20 mouse cellular contexts compared by ENCODE assay signal in genomic region chr10:5163286-5163685, GRCm38 (mm10).
"Had no signal": no experiment of that assay in that cellular context is flagged by ENCODE, and none has a peak within 500 bp of the region (broad histone marks: within the 10 kb centered on the region; RNA-seq: fewer than 3 reads in every experiment).

No protein-coding gene starts in this region.

- ATAC-seq: hindbrain, postnatal 0 days; intestine, embryonic 15.5 days had no signal

- H3K4me1 ChIP-seq: hindbrain, embryonic 13.5 days; hindbrain, embryonic 15.5 days; intestine, embryonic 15.5 days; limb, embryonic 15.5 days had no signal

- H3K4me2 ChIP-seq: heart, embryonic 11.5 days; heart, embryonic 13.5 days; heart, embryonic 15.5 days; hindbrain, embryonic 13.5 days; hindbrain, embryonic 15.5 days; intestine, embryonic 15.5 days; limb, embryonic 13.5 days; limb, embryonic 15.5 days; liver, embryonic 12.5 days had no signal

- H3K9ac ChIP-seq: heart, embryonic 13.5 days; heart, embryonic 15.5 days; hindbrain, embryonic 13.5 days; hindbrain, embryonic 15.5 days; intestine, embryonic 15.5 days; limb, embryonic 13.5 days; limb, embryonic 15.5 days; liver, embryonic 12.5 days; liver, embryonic 14.5 days had no signal

- H3K27ac ChIP-seq: heart, embryonic 13.5 days; heart, embryonic 15.5 days; hindbrain, embryonic 13.5 days; hindbrain, embryonic 15.5 days; hindbrain, postnatal 0 days; intestine, embryonic 15.5 days; limb, embryonic 13.5 days; limb, embryonic 15.5 days; liver, embryonic 12.5 days; liver, embryonic 14.5 days had no signal

- H3K36me3 ChIP-seq: intestine, embryonic 15.5 days; limb, embryonic 13.5 days had no signal

- H3K4me3 ChIP-seq: heart, embryonic 13.5 days; heart, embryonic 15.5 days; hindbrain, embryonic 13.5 days; hindbrain, embryonic 15.5 days; intestine, embryonic 15.5 days; limb, embryonic 13.5 days; limb, embryonic 15.5 days; liver, embryonic 12.5 days had no signal

- H3K27me3 ChIP-seq: heart, embryonic 13.5 days; heart, embryonic 15.5 days; hindbrain, embryonic 13.5 days; hindbrain, embryonic 15.5 days; intestine, embryonic 15.5 days; limb, embryonic 13.5 days; limb, embryonic 15.5 days; liver, embryonic 12.5 days had no signal

- DNase-seq: gastrocnemius, postnatal 14 days; gastrocnemius, postnatal 36 days; heart, adult 18-20 months; heart, postnatal 14 days; heart, postnatal 36 days; kidney, adult 11 months; layer of hippocampus, adult 9-11 months; layer of hippocampus, postnatal 36 days; left cerebral cortex, postnatal 4 days had no signal

- H3K9me3 ChIP-seq: heart, embryonic 13.5 days; heart, embryonic 15.5 days; hindbrain, embryonic 13.5 days; hindbrain, embryonic 15.5 days; intestine, embryonic 15.5 days; limb, embryonic 13.5 days; limb, embryonic 15.5 days; liver, embryonic 12.5 days had no signal
